Mouse (Mus musculus): Measurements from ENCODE around the gene Nr2e3. TPM values are rescaled to one million over a fixed set of nuclear protein-coding genes. Genes with fewer than 3 reads are reported as not detected.
"Not testable (repeated sequence)": the region's sequence is repeated elsewhere in the genome, so short reads cannot be mapped to it uniquely, and the experiment has no call there.

The Nr2e3 gene
- polyA plus RNA-seq, 1 experiment from 2014 or later: not detected

DNA sequence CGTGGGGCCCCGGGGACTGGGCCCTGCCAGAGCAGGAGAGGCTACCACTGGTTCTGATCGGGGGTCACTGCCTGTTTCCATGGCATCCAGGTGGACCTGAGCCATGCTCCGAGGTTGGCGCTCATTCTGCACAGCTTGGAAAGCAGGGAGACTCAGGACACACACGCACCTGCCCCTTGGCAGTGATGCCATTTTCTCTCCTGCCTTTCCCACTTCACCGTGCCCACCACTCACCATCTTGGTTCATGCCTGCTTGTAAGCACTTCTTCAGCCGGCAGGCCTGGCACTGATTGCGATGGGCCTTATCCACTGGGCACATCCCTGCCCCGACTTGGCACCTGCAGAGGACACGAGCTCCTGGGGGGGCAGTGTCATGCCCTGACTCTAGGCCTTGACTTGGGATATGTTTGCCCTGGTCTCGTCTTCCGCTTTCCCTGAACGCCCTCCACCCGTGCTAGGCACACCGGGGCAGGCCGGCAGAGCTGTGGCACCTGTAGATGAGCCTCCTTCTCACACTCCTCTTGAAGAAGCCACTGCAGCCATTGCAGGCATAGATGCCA lies 11.7 kb downstream of the Nr2e3 start:
- WGBS: 89% methylated on average over 17 of the region's 17 CpGs

DNA sequence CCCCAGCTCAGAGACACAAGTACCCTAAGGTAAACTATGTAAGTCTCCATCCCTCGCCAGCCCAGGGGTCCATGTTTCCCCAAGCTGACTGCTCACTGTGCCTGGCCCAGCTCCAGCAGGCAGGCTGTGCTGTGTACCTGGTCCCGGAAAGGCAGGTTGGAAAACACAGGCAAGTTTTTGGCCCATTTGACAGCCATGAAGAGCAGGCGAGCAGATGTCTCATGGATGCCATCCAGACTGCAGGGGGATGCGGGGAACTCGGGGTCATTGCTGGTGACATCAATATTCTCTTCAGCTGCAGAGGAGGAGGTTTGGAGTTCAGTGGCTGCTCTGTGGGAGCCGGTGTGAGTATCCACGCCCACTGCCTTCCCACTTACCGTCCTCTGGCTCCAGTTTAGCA lies 12.2 kb downstream of the Nr2e3 start:
- 0 out of 2 replicates have a peak, but pooled peaks cover 2% of the 10 kb centered on the region for H3K27me3 ChIP-seq
- no peaks in the 10 kb centered on the region for H3K4me1 ChIP-seq
- no peak overlapping the region for H3K4me3 ChIP-seq
- H3K36me3 ChIP-seq: no peaks in the 10 kb centered on the region
- no peak overlapping the region for H3K9ac ChIP-seq (replicated peaks)
- ATAC-seq (ENCODE audit: low FRiP score, low read depth): no peak
- H3K4me2 ChIP-seq (replicated peaks): no peak overlapping the region
- H3K9me3 ChIP-seq: no peaks in the 10 kb centered on the region
- H3K27ac ChIP-seq (replicated peaks): no peak overlapping the region
- WGBS: 79% methylated on average over 8 of the region's 8 CpGs

More for the DNA sequence above, 11.7 kb downstream of the Nr2e3 start:
- no peak overlapping the region for H3K27ac ChIP-seq (replicated peaks)
- H3K4me3 ChIP-seq: no peak overlapping the region
- no peak for ATAC-seq (ENCODE audit: low FRiP score, low read depth)
- no peak overlapping the region for H3K9ac ChIP-seq (replicated peaks)
- no peaks in the 10 kb centered on the region for H3K9me3 ChIP-seq
- H3K27me3 ChIP-seq: 0 out of 2 replicates have a peak, but pooled peaks cover 2% of the 10 kb centered on the region
- no peaks in the 10 kb centered on the region for H3K4me1 ChIP-seq
- no peaks in the 10 kb centered on the region for H3K36me3 ChIP-seq
- no peak overlapping the region for H3K4me2 ChIP-seq (replicated peaks)

DNA sequence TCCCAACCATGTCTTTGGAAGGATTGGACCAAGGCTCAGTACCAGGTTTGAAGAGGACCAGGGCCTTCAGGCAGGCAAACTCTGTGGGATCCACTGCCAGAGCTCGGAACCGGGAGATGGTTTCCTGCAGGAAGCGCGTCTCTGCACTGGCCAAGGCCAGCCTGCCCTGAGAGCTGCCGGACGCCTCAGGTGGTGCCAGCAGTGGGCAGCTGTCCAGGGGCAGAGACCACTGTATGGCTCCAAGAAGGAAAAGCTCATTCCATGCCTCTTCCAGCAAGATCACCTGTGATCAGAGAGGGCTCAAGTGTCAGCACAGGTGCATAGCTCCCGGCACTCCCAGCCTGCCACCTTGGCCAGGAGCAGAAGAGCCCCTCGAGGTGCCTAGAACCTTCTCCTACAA lies 13.2 kb downstream of the Nr2e3 start:
- Histone ChIP-seq H3K9me3 (no peaks in the 10 kb centered on the region), H3K36me3 (no peaks in the 10 kb centered on the region), H3K9ac (replicated peaks) (no peak overlapping the region), H3K4me3 (no peak overlapping the region), H3K4me2 (replicated peaks) (no peak overlapping the region), H3K27ac (replicated peaks) (no peak overlapping the region), H3K4me1 (no peaks in the 10 kb centered on the region), H3K27me3 (0 out of 2 replicates have a peak, but pooled peaks cover 2% of the 10 kb centered on the region)
- ATAC-seq (ENCODE audit: low FRiP score, low read depth): no peak
- WGBS: 95% methylated on average over 8 of the region's 8 CpGs

- no peaks in the 10 kb centered on the region for H3K4me1 ChIP-seq
- H3K27me3 ChIP-seq: 0 out of 2 replicates have a peak, but pooled peaks cover 2% of the 10 kb centered on the region
- no peak for ATAC-seq (ENCODE audit: low FRiP score, low read depth)
- H3K9ac ChIP-seq (replicated peaks): no peak overlapping the region
- H3K27ac ChIP-seq (replicated peaks): no peak overlapping the region
- no peak overlapping the region for H3K4me2 ChIP-seq (replicated peaks)
- 76% methylated on average over 3 of the region's 3 CpGs for WGBS
- H3K9me3 ChIP-seq: no peaks in the 10 kb centered on the region
- H3K36me3 ChIP-seq: no peaks in the 10 kb centered on the region
- no peak overlapping the region for H3K4me3 ChIP-seq
Measured at GRCm38 (mm10) chr9:59945241-59945640, 15.2 kb downstream of the Nr2e3 start.

- H3K9ac ChIP-seq (replicated peaks): no peak overlapping the region
- 87% methylated on average over 6 of the region's 6 CpGs for WGBS
- no peak overlapping the region for H3K27ac ChIP-seq (replicated peaks)
- H3K27me3 ChIP-seq: 0 out of 2 replicates have a peak, but pooled peaks cover 2% of the 10 kb centered on the region
- no peaks in the 10 kb centered on the region for H3K9me3 ChIP-seq
- H3K4me3 ChIP-seq: no peak overlapping the region
- no peak overlapping the region for H3K4me2 ChIP-seq (replicated peaks)
- H3K36me3 ChIP-seq: no peaks in the 10 kb centered on the region
- no peaks in the 10 kb centered on the region for H3K4me1 ChIP-seq
- ATAC-seq (ENCODE audit: low FRiP score, low read depth): no peak
Measured at GRCm38 (mm10) chr9:59943826-59944225, 16.6 kb downstream of the Nr2e3 start.

- Histone ChIP-seq H3K9ac (replicated peaks) (no peak overlapping the region), H3K9me3 (no peaks in the 10 kb centered on the region), H3K27ac (replicated peaks) (no peak overlapping the region), H3K4me3 (no peak overlapping the region), H3K4me1 (no peaks in the 10 kb centered on the region), H3K36me3 (no peaks in the 10 kb centered on the region), H3K27me3 (0 out of 2 replicates have a peak, but pooled peaks cover 2% of the 10 kb centered on the region), H3K4me2 (replicated peaks) (no peak overlapping the region)
- ATAC-seq (ENCODE audit: low FRiP score, low read depth): no peak
- 76% methylated on average over 5 of the region's 5 CpGs for WGBS
Measured at GRCm38 (mm10) chr9:59942501-59943085, 17.9 kb downstream of the Nr2e3 start.

GRCm38 (mm10) chr9:59941885-59942350 lies 18.5 kb downstream of the Nr2e3 start:
- no peak for ATAC-seq (ENCODE audit: low FRiP score, low read depth)
- no peak overlapping the region for H3K4me3 ChIP-seq
- no peak overlapping the region for H3K4me2 ChIP-seq (replicated peaks)
- H3K9ac ChIP-seq (replicated peaks): no peak overlapping the region
- 79% methylated on average over 9 of the region's 9 CpGs for WGBS
- H3K9me3 ChIP-seq: no peaks in the 10 kb centered on the region
- no peak overlapping the region for H3K27ac ChIP-seq (replicated peaks)
- H3K4me1 ChIP-seq: no peaks in the 10 kb centered on the region
- H3K27me3 ChIP-seq: no peaks in the 10 kb centered on the region
- no peaks in the 10 kb centered on the region for H3K36me3 ChIP-seq

- no peak overlapping the region for H3K9ac ChIP-seq (replicated peaks)
- WGBS: 80% methylated on average over 11 of the region's 12 CpGs
- no peak overlapping the region for H3K4me2 ChIP-seq (replicated peaks)
- ATAC-seq (ENCODE audit: low FRiP score, low read depth): no peak
- H3K4me3 ChIP-seq: no peak overlapping the region
- H3K4me1 ChIP-seq: no peaks in the 10 kb centered on the region
- no peaks in the 10 kb centered on the region for H3K27me3 ChIP-seq
- H3K9me3 ChIP-seq: no peaks in the 10 kb centered on the region
- H3K36me3 ChIP-seq: no peaks in the 10 kb centered on the region
- no peak overlapping the region for H3K27ac ChIP-seq (replicated peaks)
Measured at GRCm38 (mm10) chr9:59940913-59941884, 19.3 kb downstream of the Nr2e3 start.

DNA sequence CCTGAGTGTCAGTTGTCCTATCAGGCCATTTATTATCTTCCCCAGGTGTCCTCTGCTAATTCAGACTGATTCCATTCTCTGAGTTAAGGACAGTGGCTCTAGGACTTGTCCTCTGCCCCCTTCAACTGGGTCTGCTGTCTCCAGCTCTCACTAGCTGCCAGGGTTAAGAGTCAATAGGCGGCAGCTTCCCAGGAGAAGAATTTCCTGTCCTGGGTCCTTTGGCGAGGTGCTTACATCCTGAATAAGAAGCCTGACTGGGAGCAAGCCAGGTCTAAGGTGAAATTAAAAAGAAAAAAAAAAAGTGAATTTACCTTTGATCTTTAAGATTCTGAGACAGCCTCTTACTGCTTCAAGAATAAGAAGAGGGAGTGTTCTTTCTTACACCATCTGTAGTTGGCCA lies 20.8 kb downstream of the Nr2e3 start:
- no peak for ATAC-seq (ENCODE audit: low FRiP score, low read depth)
- no peak overlapping the region for H3K4me2 ChIP-seq (replicated peaks)
- no peak overlapping the region for H3K4me3 ChIP-seq
- H3K9ac ChIP-seq (replicated peaks): no peak overlapping the region
- H3K4me1 ChIP-seq: no peaks in the 10 kb centered on the region
- 77% methylated on average over 2 of the region's 2 CpGs for WGBS
- no peaks in the 10 kb centered on the region for H3K9me3 ChIP-seq
- H3K36me3 ChIP-seq: no peaks in the 10 kb centered on the region
- H3K27ac ChIP-seq (replicated peaks): no peak overlapping the region
- H3K27me3 ChIP-seq: no peaks in the 10 kb centered on the region

DNA sequence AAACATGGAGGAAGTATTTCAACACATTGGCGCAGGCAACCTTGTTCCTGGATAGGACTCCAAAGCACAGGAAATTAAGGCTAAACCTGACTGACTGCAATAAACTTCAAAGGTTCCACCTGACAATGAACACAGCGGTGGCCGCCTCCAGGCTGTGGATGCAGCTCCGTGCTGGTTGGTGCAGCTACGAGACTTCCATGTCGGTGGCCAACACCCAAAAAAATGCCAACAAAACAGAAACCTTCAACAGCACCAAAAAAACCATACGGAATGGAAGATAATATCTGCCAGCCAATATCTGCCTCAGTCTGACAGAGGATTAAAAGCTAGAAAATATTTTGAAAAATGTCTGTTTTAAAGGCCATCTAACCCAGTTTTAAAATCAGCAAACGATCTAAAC lies 21.9 kb downstream of the Nr2e3 start:
- Histone ChIP-seq H3K4me2 (replicated peaks) (no peak overlapping the region), H3K27me3 (no peaks in the 10 kb centered on the region), H3K4me1 (no peaks in the 10 kb centered on the region), H3K27ac (replicated peaks) (no peak overlapping the region), H3K4me3 (no peak overlapping the region), H3K9ac (replicated peaks) (no peak overlapping the region), H3K9me3 (no peaks in the 10 kb centered on the region), H3K36me3 (no peaks in the 10 kb centered on the region)
- no peak for ATAC-seq (ENCODE audit: low FRiP score, low read depth)
- WGBS: 92% methylated on average over 8 of the region's 8 CpGs

- H3K36me3 ChIP-seq; H3K4me3 ChIP-seq; H3K9me3 ChIP-seq; H3K4me1 ChIP-seq; H3K27ac ChIP-seq (replicated peaks); H3K4me2 ChIP-seq (replicated peaks); H3K27me3 ChIP-seq; ATAC-seq (ENCODE audit: low FRiP score, low read depth); H3K9ac ChIP-seq (replicated peaks): not testable (repeated sequence)
- 90% methylated on average over 8 of the region's 8 CpGs for WGBS
Measured at GRCm38 (mm10) chr9:59935866-59936265, 24.6 kb downstream of the Nr2e3 start.

GRCm38 (mm10) chr9:59930248-59930647 lies 30.2 kb downstream of the Nr2e3 start:
- H3K9ac ChIP-seq (replicated peaks): no peak overlapping the region
- WGBS: 78% methylated on average over 3 of the region's 3 CpGs
- H3K9me3 ChIP-seq: peaks cover 3% of the 10 kb centered on the region; the same call in 1 of the 2 replicates

More at GRCm38 (mm10) chr9:59930248-59930647, 30.2 kb downstream of the Nr2e3 start:
- no peak for ATAC-seq (ENCODE audit: low FRiP score, low read depth)
- H3K4me2 ChIP-seq (replicated peaks): no peak overlapping the region
- H3K27me3 ChIP-seq: no peaks in the 10 kb centered on the region
- no peaks in the 10 kb centered on the region for H3K4me1 ChIP-seq
- H3K4me3 ChIP-seq: no peak overlapping the region
- H3K36me3 ChIP-seq: peaks cover 14% of the 10 kb centered on the region; the same call in 1 of the 2 replicates
- no peak overlapping the region for H3K27ac ChIP-seq (replicated peaks)

Data from midbrain, embryonic 12.5 days (tissue).